Mouse (Mus musculus) forebrain, embryonic 11.5 days (tissue): ENCODE results near the gene Ssbp3. TPM values are rescaled to one million over a fixed set of nuclear protein-coding genes. Genes with fewer than 3 reads are reported as not detected.
A peak's percentile ranks its signal among the peaks of the same experiment; 100 is the strongest.

Experiments
- ATAC-seq: fragments of 200-750 bp; cut with Nextera tagmentation; replicated peaks from 2 replicates; pipeline ENCODE4 v1.8.0; 2017; ENCODE audit warnings: moderate TSS enrichment; ENCODE audit not compliant: low FRiP score
- DNase-seq: peaks from one replicate; pipeline ENCODE4 v3.0.0-alpha.2; 2017; ENCODE audit warnings: low spot score
- H3K27ac ChIP-seq: fragments of 300-500 bp; sonication (generic); 2 replicates; pipeline ENCODE4 v1.5.1; 2014; ENCODE audit warnings: low read depth, low read length
- H3K27me3 ChIP-seq: fragments of 300-500 bp; sonication (generic); 2 replicates; pipeline ENCODE4 v1.6.1; 2014; ENCODE audit warnings: mild to moderate bottlenecking, low read length, mixed read lengths; ENCODE audit not compliant: control insufficient read depth, insufficient read depth
- H3K36me3 ChIP-seq: fragments of 300-500 bp; sonication (generic); 2 replicates; pipeline ENCODE4 v1.6.1; 2014; ENCODE audit warnings: mild to moderate bottlenecking, low read length, moderate library complexity, mixed read lengths; ENCODE audit not compliant: control insufficient read depth, insufficient read depth
- H3K4me1 ChIP-seq: fragments of 300-500 bp; sonication (generic); replicated peaks from 2 replicates; pipeline ENCODE4 v1.6.1; 2014; ENCODE audit warnings: low read length, mixed read lengths; ENCODE audit not compliant: control insufficient read depth, insufficient read depth
- H3K4me2 ChIP-seq: fragments of 300-500 bp; sonication (generic); 2 replicates; pipeline ENCODE4 v1.6.1; 2014; ENCODE audit warnings: low read depth, mild to moderate bottlenecking, low read length, moderate library complexity, mixed read lengths; ENCODE audit not compliant: severe bottlenecking
- H3K4me3 ChIP-seq: fragments of 300-500 bp; sonication (generic); 2 replicates; pipeline ENCODE4 v1.5.1; 2014; ENCODE audit warnings: low read depth, low read length
- H3K9ac ChIP-seq: fragments of 300-500 bp; sonication (generic); 2 replicates; pipeline ENCODE4 v1.6.1; 2014; ENCODE audit warnings: low read length
- H3K9me3 ChIP-seq: fragments of 300-500 bp; sonication (generic); 2 replicates; pipeline ENCODE4 v1.6.1; 2016; ENCODE audit warnings: low read length, mixed read lengths; ENCODE audit not compliant: control insufficient read depth
- WGBS: fragments of 180-500 bp; shearing (Covaris S2); extraction: QIAGEN DNeasy Blood & Tissue Kit; methylation state at CpG from one replicate; pipeline ENCODE4 v1.1.7; 2014; 5-methylcytosine and 5-hydroxymethylcytosine counted together
- polyA plus RNA-seq: library from polyadenylated mRNA; unstranded; fragments of >200 nt; fragmentation: Nextera tagmentation; extraction: Ambion mirVana; gene quantifications from 2 replicates; pipeline ENCODE4 v1.2.1, GENCODE M21; 2014

Gene Ssbp3
- polyA plus RNA-seq, 1 experiment from 2014 or later, result 135 TPM

DNA sequence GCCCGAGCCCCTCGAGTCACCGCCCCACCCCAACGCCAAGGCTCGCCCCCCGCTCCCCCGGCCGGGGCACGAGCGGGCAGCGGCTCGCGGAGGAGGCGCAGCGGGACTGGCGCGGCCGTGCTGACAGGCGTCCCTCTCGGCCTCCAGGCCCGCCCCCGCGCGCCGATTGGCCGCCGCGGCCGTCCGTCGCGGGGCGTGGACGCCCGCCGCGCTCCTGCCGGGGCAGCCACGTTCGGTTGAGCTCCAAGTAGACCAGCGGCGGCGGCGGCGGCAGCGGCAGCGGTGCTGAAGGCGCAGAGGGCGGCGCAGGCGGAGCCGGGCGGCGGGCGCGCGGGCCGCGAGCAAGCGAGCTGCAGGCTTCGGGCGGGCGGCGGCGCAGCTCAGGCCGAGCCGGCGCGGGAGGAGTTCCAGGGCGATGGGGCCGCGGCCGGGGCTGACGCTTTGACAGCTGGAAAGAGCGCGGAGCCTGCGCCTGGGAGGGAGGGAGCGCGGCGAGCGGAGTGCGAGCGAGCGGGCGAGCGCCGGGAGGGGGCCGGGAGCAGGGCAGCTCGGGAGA is 823 bp downstream of the Ssbp3 start:
- H3K4me1 ChIP-seq, result peaks cover 44% of the 10 kb centered on the region
- H3K4me2 ChIP-seq, result peak overlapping the region; percentile 99
- peak overlapping the region; percentile 95 for H3K9ac ChIP-seq
- DNase-seq (peak; percentile 95), ATAC-seq (peak; percentile 85)
- no peaks in the 10 kb centered on the region for H3K27me3 ChIP-seq
- H3K4me3 ChIP-seq, result peak overlapping the region; percentile 100
- H3K9me3 ChIP-seq, result no peaks in the 10 kb centered on the region
- H3K27ac ChIP-seq, result peak overlapping the region; percentile 99
- H3K36me3 ChIP-seq, result peaks cover 10% of the 10 kb centered on the region
- under 1% methylated on average over 77 of the region's 89 CpGs for WGBS

DNA sequence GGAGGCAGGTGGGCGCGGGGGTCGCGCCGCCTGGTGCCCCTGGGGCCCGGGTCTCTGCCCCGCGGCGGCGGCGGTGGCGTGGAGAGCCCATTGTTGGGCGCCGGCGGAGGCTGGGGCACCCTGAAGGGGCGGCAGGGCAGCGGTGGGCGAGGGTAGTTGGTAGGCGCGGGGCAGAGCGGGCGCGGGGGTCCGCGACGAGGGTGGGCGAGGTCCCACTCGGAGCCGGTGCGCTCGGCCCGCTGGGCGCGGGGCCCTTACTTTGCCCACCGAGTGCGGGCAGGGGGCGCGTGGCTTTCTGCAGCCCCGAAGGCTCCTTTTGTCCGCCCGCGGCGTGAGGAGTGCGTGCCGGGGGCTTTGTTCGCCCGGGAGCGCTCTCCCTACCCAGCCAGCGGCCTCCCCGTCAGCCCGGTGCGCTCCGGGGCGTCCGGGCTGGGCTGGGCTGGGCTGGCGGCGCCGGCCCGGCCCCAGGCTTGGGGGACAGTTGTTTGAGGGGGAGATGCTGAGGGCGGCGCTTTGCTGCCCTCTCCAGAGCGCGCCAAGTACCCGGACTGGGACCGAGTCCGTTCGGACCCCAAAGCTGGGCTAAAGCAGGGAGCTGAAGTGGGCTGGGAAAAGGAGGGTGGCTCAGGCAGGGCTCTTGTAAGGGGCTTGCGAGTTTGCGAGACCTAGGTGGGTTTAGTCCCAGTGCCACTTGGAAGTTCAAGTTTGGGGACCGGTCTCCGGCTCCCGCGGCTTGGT is 1.6 kb downstream of the Ssbp3 start:
- Histone ChIP-seq H3K27me3 (no peaks in the 10 kb centered on the region), H3K27ac (peak overlapping the region; percentile 87), H3K4me1 (peaks cover 44% of the 10 kb centered on the region), H3K9me3 (no peaks in the 10 kb centered on the region), H3K4me2 (peak overlapping the region; percentile 99), H3K36me3 (peaks cover 15% of the 10 kb centered on the region), H3K4me3 (peak overlapping the region; percentile 100), H3K9ac (peak overlapping the region; percentile 95)
- under 1% methylated on average over 68 of the region's 73 CpGs for WGBS
- ATAC-seq, result peak; percentile 10; the same call in 1 of the 2 replicates
- DNase-seq, result peak; percentile 78

DNA sequence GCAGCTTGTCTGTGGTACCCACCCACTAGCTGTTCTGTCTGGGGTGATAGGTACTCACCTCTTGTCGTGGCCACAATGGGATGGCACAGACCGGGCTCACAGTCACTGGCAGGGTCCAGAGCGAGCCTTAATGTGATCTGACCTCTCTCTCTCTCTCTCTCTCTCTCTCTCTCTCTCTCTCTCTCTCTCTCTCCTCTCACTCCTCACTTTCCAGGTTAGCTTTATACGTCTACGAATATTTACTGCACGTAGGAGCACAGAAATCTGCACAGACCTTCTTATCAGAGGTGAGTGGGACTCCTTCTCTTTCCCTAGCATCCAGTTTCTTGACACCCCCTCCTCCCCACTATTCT is 2.2 kb downstream of the Ssbp3 start:
- Histone ChIP-seq H3K4me1 (peaks cover 40% of the 10 kb centered on the region), H3K4me2 (peak overlapping the region; percentile 99), H3K9ac (peak overlapping the region; percentile 95), H3K27ac (peak overlapping the region; percentile 87; the same call in 1 of the 2 replicates), H3K4me3 (peak overlapping the region; percentile 100), H3K27me3 (no peaks in the 10 kb centered on the region), H3K36me3 (peaks cover 16% of the 10 kb centered on the region), H3K9me3 (no peaks in the 10 kb centered on the region)
- DNase-seq (no peak), ATAC-seq (no peak)
- 2% methylated on average over 6 of the region's 6 CpGs for WGBS

DNA sequence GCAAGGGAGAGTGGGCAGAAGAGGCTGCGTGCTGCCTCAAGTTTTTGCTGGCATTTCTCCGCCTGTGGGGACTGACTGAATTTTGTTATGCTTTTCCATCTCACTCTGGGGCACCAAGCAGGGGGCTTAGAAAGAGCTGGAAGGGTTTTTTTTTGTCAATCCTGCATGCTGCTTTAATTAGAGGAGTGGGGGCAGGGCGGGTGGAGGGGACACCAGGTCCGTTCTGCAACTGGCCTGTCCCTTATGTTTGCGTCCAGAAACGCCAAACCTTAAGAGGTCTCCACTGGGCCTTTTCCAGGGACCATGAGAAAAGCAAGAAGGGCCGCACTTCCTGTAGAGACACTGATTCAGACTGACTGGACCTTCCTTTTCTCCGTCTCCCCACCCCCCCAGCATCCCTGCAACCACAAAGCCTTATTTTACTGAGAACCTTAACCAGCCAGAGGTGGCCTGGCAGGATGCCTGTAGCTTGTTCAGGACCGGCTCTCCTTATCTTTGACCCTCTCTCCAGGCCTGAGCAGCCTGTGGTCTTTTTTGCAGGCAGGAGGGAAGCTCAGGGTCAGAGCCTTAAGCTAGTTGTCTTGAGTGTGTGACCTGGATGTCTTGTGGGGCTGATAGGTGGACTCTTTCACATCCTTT is 3.0 kb downstream of the Ssbp3 start:
- peaks cover 32% of the 10 kb centered on the region for H3K4me1 ChIP-seq
- H3K4me2 ChIP-seq, result peak overlapping the region; percentile 99
- ATAC-seq, result no peak
- peaks cover 16% of the 10 kb centered on the region for H3K36me3 ChIP-seq
- H3K9ac ChIP-seq, result peak overlapping the region; percentile 95
- H3K9me3 ChIP-seq, result no peaks in the 10 kb centered on the region
- no peaks in the 10 kb centered on the region for H3K27me3 ChIP-seq
- 13% methylated on average over 9 of the region's 9 CpGs for WGBS
- no peak for DNase-seq
- H3K4me3 ChIP-seq, result peak overlapping the region; percentile 100
- H3K27ac ChIP-seq, result no peak overlapping the region

DNA sequence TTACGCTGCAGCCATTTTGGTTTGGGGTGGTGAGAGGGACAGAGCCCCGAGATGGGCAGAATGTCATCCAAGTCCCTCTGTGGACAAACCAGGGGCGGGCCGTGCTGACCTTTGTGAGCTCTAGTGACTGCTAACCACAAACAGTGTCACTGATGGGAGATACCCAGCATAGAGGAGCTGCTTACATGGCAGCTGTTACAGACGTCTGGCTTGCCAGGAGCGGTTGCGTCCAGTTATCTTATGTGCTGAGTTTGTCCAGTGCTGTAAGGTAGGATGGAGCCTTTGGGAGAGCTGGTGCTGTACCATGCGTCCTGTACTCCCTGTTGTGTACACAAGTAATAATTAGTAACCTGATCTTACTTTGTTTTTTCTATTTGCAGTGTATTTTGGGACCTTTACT is 4.8 kb downstream of the Ssbp3 start:
- Histone ChIP-seq H3K4me2 (no peak overlapping the region), H3K36me3 (peaks cover 21% of the 10 kb centered on the region), H3K27me3 (no peaks in the 10 kb centered on the region), H3K4me1 (peaks cover 17% of the 10 kb centered on the region), H3K9ac (no peak overlapping the region), H3K9me3 (no peaks in the 10 kb centered on the region), H3K4me3 (no peak overlapping the region; the same call in 1 of the 2 replicates), H3K27ac (no peak overlapping the region)
- DNase-seq (no peak), ATAC-seq (no peak)
- WGBS, result 81% methylated on average over 8 of the region's 8 CpGs

DNA sequence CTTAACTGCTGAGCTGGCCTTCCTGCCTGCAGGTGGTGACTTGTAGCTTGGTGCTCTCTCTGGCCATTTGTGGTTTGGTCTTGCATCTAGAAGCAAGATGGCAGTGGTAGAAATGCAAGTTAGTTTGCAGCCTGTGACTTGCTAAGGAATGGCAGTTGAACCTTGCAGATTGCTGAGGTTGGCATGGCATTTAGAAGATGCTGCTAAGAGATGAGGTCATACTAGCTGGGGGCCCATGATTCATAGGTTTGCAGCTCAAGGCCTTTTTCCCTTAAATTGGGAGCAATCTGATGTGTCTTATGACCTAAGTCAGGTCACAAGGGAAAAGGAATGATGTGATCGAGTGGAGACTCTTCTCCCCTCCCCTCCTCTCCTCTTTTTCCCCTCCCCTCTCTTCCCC is 7.8 kb downstream of the Ssbp3 start:
- Histone ChIP-seq H3K9ac (no peak overlapping the region), H3K27ac (no peak overlapping the region), H3K4me1 (peaks cover 17% of the 10 kb centered on the region), H3K36me3 (peaks cover 21% of the 10 kb centered on the region), H3K4me3 (no peak overlapping the region), H3K27me3 (no peaks in the 10 kb centered on the region), H3K4me2 (no peak overlapping the region), H3K9me3 (no peaks in the 10 kb centered on the region)
- WGBS, result 56% methylated on average over 1 of the region's 1 CpGs
- DNase-seq (no peak), ATAC-seq (no peak)

DNA sequence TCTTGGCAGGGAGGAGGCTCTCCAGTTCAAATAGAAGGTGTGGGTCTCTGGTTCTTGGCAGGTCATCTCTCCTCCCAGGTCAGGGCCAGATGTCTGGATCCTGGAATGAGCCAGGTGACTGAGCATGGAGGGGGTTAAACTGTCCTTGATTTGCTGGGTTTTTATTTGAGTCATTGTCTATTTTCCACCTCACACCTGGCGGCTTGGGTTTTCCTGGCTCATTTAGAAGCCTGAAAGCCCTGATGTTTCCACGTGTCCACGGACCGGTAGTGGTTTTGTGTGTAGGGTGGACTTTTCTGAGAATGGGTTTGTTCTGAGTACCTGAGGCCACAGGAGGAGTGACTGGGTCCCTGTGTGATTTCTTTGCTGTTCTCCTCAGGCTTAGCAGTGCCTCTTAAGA is 9.6 kb downstream of the Ssbp3 start:
- Histone ChIP-seq H3K4me3 (no peak overlapping the region), H3K27ac (no peak overlapping the region), H3K27me3 (no peaks in the 10 kb centered on the region), H3K9ac (no peak overlapping the region), H3K4me1 (peaks cover 3% of the 10 kb centered on the region; the same call in 1 of the 2 replicates), H3K36me3 (peaks cover 20% of the 10 kb centered on the region), H3K9me3 (no peaks in the 10 kb centered on the region), H3K4me2 (no peak overlapping the region)
- 93% methylated on average over 4 of the region's 4 CpGs for WGBS
- DNase-seq (no peak), ATAC-seq (no peak)

DNA sequence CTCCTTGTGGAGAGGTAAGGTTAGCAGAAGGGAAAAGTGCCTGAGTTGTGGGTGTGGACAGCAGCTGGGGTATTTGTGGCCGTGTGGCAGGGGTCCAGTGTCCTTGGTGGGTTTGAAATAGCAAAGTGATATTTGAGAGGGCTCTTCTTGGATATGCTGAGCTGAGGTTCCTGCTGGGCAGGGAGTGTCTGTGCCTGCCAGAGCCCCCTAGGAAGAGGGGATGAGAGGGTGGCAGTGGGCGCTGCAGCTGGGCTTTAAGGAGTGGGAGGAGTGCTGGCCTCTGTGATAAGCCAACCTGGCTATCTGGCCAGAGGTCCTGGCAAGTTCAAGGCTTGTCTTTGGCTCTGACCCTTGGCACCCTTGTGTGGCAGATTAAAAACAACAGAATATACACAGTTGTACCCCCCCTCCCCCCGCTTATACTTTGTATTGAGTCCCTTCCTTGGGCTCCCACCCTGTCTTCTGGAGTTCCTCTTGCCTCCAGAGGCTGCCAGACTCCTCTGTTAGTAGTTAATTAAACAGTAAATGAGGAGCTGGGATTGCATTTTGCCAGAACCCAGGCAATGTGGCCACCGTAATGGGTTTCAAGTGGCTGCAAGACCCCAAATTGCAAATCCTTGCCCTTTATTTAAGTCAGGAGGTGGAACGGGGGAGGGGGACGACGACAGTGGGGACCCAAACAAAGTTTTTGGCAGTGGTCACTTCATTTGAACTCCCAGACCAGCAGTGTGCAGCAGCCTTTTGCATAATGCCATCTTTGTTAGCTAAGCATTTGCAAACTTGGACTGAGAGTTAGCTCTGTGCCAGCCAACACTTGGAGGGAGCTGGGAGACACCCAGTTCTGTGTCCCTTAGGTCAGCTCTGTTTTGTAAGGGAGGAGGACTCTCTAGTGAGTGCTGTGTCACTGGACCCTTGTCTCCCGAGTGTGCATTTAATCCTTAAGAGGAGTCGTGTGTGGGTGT is 11.2 kb downstream of the Ssbp3 start:
- no peak overlapping the region for H3K4me2 ChIP-seq
- H3K4me3 ChIP-seq, result no peak overlapping the region
- H3K9ac ChIP-seq, result no peak overlapping the region
- DNase-seq (no peak), ATAC-seq (no peak)
- H3K27me3 ChIP-seq, result no peaks in the 10 kb centered on the region
- H3K36me3 ChIP-seq, result peaks cover 11% of the 10 kb centered on the region; the same call in 1 of the 2 replicates
- H3K27ac ChIP-seq, result no peak overlapping the region
- H3K4me1 ChIP-seq, result no peaks in the 10 kb centered on the region
- WGBS, result 68% methylated on average over 9 of the region's 9 CpGs
- H3K9me3 ChIP-seq, result no peaks in the 10 kb centered on the region
